Comparison of ENCODE assay signal across 26 mouse cellular contexts in the genomic region with DNA sequence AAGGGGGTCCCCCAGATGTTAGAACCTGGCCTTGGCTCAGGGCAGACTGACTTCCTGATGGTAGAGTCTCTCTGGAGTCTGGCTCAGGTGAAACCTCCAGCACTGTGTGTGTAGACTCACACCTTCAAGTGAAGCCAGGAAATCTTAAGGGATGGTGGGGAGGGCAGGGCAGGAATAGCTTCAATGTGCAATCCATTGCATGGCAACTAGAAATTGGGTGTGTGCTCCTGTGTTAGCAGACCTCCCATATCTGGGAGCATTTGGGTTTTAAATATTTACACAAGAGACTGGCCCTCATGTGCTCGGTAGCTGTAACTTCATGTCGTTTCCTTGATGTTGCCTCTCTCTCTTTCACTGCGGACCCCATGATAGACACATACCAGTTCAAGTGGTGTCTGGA.
DNase-seq lines count a peak whose midpoint lies in the region; ATAC-seq and TF ChIP-seq lines count a peak whose summit lies in the region.
"Had no signal": no experiment of that assay in that cellular context is flagged by ENCODE, and none has a peak within 500 bp of the region (broad histone marks: within the 10 kb centered on the region; RNA-seq: fewer than 3 reads in every experiment).

No protein-coding gene starts in this region.

- H3K4me1 ChIP-seq in intestine, embryonic 15.5 days (replicated peaks), result 0 out of 2 replicates have a peak, but pooled peaks cover 10% of the 10 kb centered on the region
- no peaks in the 10 kb centered on the region for H3K4me1 ChIP-seq in intestine, postnatal 0 days (replicated peaks; ENCODE audit: control insufficient read depth, insufficient read depth, low read length)
- no peaks in the 10 kb centered on the region; the same call in 1 of the 2 replicates for H3K4me1 ChIP-seq in lung, postnatal 0 days (ENCODE audit: insufficient read depth, low read depth, low read length)
- no peaks in the 10 kb centered on the region for H3K4me1 ChIP-seq in lung, adult 2 months (ENCODE audit: control insufficient read depth, insufficient read depth, low read length)
- peaks cover 3% of the 10 kb centered on the region; the same call in 1 of the 2 replicates for H3K4me1 ChIP-seq in stomach, embryonic 15.5 days
- H3K4me1 ChIP-seq: embryonic facial prominence, embryonic 12.5 days; embryonic facial prominence, embryonic 15.5 days had no signal

- no peaks in the 10 kb centered on the region for H3K9me3 ChIP-seq in intestine, embryonic 15.5 days
- H3K9me3 ChIP-seq in intestine, postnatal 0 days (ENCODE audit: control insufficient read depth), result no peaks in the 10 kb centered on the region
- H3K9me3 ChIP-seq in lung, postnatal 0 days (ENCODE audit: low read length), result no peaks in the 10 kb centered on the region
- H3K9me3 ChIP-seq in stomach, embryonic 15.5 days, result no peaks in the 10 kb centered on the region
- H3K9me3 ChIP-seq: embryonic facial prominence, embryonic 12.5 days; embryonic facial prominence, embryonic 15.5 days; hindbrain, embryonic 12.5 days had no signal

- H3K4me2 ChIP-seq in intestine, embryonic 15.5 days (replicated peaks), result no peak overlapping the region
- H3K4me2 ChIP-seq in intestine, postnatal 0 days (replicated peaks; ENCODE audit: low read depth), result no peak overlapping the region
- no peak overlapping the region for H3K4me2 ChIP-seq in lung, postnatal 0 days (replicated peaks; ENCODE audit: low read depth, low read length)
- H3K4me2 ChIP-seq in stomach, embryonic 15.5 days, result no peak overlapping the region
- H3K4me2 ChIP-seq: embryonic facial prominence, embryonic 12.5 days; embryonic facial prominence, embryonic 15.5 days; heart, embryonic 11.5 days; hindbrain, embryonic 12.5 days had no signal

- intact Hi-C loops in left cerebral cortex, adult 2 months (cut with DNase I), result no loop called here

- TF ChIP-seq EP300 in lung, postnatal 0 days (IDR thresholded peaks at IDR 0.05), result no peak

- no peak for TF ChIP-seq POLR2A in lung, adult 2 months (IDR thresholded peaks at IDR 0.05; ENCODE audit: borderline replicate concordance, extremely low read depth, low read depth, low read length)

- no peak overlapping the region for H3K27ac ChIP-seq in intestine, embryonic 15.5 days
- H3K27ac ChIP-seq in intestine, postnatal 0 days (ENCODE audit: low read depth, low read length), result no peak overlapping the region
- H3K27ac ChIP-seq in lung, postnatal 0 days (ENCODE audit: low read length), result no peak overlapping the region
- peak overlapping the region; percentile 54; the same call in 1 of the 2 replicates for H3K27ac ChIP-seq in stomach, embryonic 15.5 days
- no peak overlapping the region for H3K27ac ChIP-seq in left cerebral cortex, adult 2 months
- H3K27ac ChIP-seq: embryonic facial prominence, embryonic 12.5 days; embryonic facial prominence, embryonic 15.5 days; gastrocnemius, adult 2 months; hindbrain, embryonic 12.5 days had no signal

- peak; percentile 23 for DNase-seq in lung, postnatal 0 days (ENCODE audit: low spot score)
- DNase-seq in lung, adult 2 months, result no peak
- DNase-seq in left cerebral cortex, adult 2 months (ENCODE audit: extremely low spot score in 1 of 2, low spot score in 2 of 2), result no peak
- no peak for DNase-seq in spleen, adult 12 weeks (ENCODE audit: low spot score)
- DNase-seq: adrenal gland, adult 2 months; adrenal gland, postnatal 14 days; B cell, adult 2 months; cerebellum, adult 11 months; cerebellum, adult 2 months; cerebellum, adult 9-11 months; cerebellum, postnatal 25 days; forebrain, postnatal 0 days; gastrocnemius, adult 2 months; gastrocnemius, postnatal 14 days; heart, adult 11 months had no signal

- WGBS in intestine, embryonic 15.5 days, result 33% methylated on average over 3 of the region's 3 CpGs
- WGBS in intestine, postnatal 0 days, result 30% methylated on average over 3 of the region's 3 CpGs
- WGBS in lung, postnatal 0 days, result 30% methylated on average over 3 of the region's 3 CpGs
- 48% methylated on average over 3 of the region's 3 CpGs for WGBS in lung, adult 2 months
- WGBS in stomach, embryonic 15.5 days, result 27% methylated on average over 3 of the region's 3 CpGs

- no peaks in the 10 kb centered on the region for H3K27me3 ChIP-seq in intestine, embryonic 15.5 days (replicated peaks)
- no peaks in the 10 kb centered on the region for H3K27me3 ChIP-seq in intestine, postnatal 0 days (replicated peaks; ENCODE audit: control insufficient read depth, insufficient read depth, low read length)
- no peaks in the 10 kb centered on the region for H3K27me3 ChIP-seq in lung, postnatal 0 days (replicated peaks; ENCODE audit: insufficient read depth, low read length)
- H3K27me3 ChIP-seq in stomach, embryonic 15.5 days (replicated peaks), result no peaks in the 10 kb centered on the region
- H3K27me3 ChIP-seq: CH12.LX; embryonic facial prominence, embryonic 12.5 days; embryonic facial prominence, embryonic 15.5 days; Patski had no signal

- H3K36me3 ChIP-seq in intestine, embryonic 15.5 days, result no peaks in the 10 kb centered on the region
- H3K36me3 ChIP-seq in intestine, postnatal 0 days (ENCODE audit: control insufficient read depth, insufficient read depth), result no peaks in the 10 kb centered on the region
- no peaks in the 10 kb centered on the region for H3K36me3 ChIP-seq in lung, postnatal 0 days (ENCODE audit: insufficient read depth, low read length)
- H3K36me3 ChIP-seq in stomach, embryonic 15.5 days, result no peaks in the 10 kb centered on the region
- H3K36me3 ChIP-seq: embryonic facial prominence, embryonic 12.5 days; embryonic facial prominence, embryonic 15.5 days; G1E; hindbrain, embryonic 12.5 days had no signal

- no peak for TF ChIP-seq CTCF in intestine, postnatal 0 days (IDR thresholded peaks at IDR 0.05; ENCODE audit: low read depth)
- TF ChIP-seq CTCF in lung, postnatal 0 days (IDR thresholded peaks at IDR 0.05), result no peak
- TF ChIP-seq CTCF in lung, adult 2 months (IDR thresholded peaks at IDR 0.05; ENCODE audit: insufficient read depth, low read length), result no peak
- no peak for TF ChIP-seq CTCF in left cerebral cortex, adult 2 months (IDR thresholded peaks at IDR 0.05)

- H3K4me3 ChIP-seq in intestine, embryonic 15.5 days (replicated peaks), result no peak overlapping the region
- H3K4me3 ChIP-seq in intestine, postnatal 0 days (ENCODE audit: low read depth, low read length), result no peak overlapping the region
- H3K4me3 ChIP-seq in lung, postnatal 0 days (ENCODE audit: low read depth, low read length), result no peak overlapping the region
- H3K4me3 ChIP-seq in lung, adult 2 months (replicated peaks; ENCODE audit: extremely low read depth, low read depth, low read length), result no peak overlapping the region
- H3K4me3 ChIP-seq in stomach, embryonic 15.5 days (replicated peaks), result no peak overlapping the region
- H3K4me3 ChIP-seq in left cerebral cortex, adult 2 months, result no peak overlapping the region
- H3K4me3 ChIP-seq: embryonic facial prominence, embryonic 12.5 days; embryonic facial prominence, embryonic 15.5 days; gastrocnemius, adult 2 months; hindbrain, embryonic 12.5 days had no signal

- 0 out of 2 replicates have a peak, but pooled peaks have one; percentile 31 for ATAC-seq in intestine, embryonic 15.5 days
- no peak for ATAC-seq in intestine, postnatal 0 days
- ATAC-seq in lung, postnatal 0 days, result no peak
- peak; percentile 83 for ATAC-seq in stomach, embryonic 15.5 days (ENCODE audit: insufficient read depth, low FRiP score, low read depth)
- ATAC-seq: forebrain, embryonic 14.5 days; forebrain, postnatal 0 days; Patski had no signal

- no peak overlapping the region for H3K9ac ChIP-seq in intestine, embryonic 15.5 days
- H3K9ac ChIP-seq in intestine, postnatal 0 days (ENCODE audit: low read depth, low read length), result no peak overlapping the region
- no peak overlapping the region for H3K9ac ChIP-seq in lung, postnatal 0 days (replicated peaks; ENCODE audit: low read depth)
- H3K9ac ChIP-seq in stomach, embryonic 15.5 days, result no peak overlapping the region
- H3K9ac ChIP-seq: embryonic facial prominence, embryonic 12.5 days; embryonic facial prominence, embryonic 15.5 days; forebrain, postnatal 0 days; hindbrain, embryonic 12.5 days had no signal

Comparison
In these comparisons a context has a peak if more than half of its experiments do, and no peak if none do; other contexts are left out.
1. ATAC-seq: peak in intestine, embryonic 15.5 days (single experiment) and stomach, embryonic 15.5 days (single experiment); none in intestine, postnatal 0 days (single experiment) and lung, postnatal 0 days (single experiment).